Mouse (Mus musculus) Muller cell, postnatal 12 days (primary cell): Measurements from ENCODE around the gene Klk1b5.
A peak's percentile ranks its signal among the peaks of the same experiment; 100 is the strongest.
"Not testable (repeated sequence)": the region's sequence is repeated elsewhere in the genome, so short reads cannot be mapped to it uniquely, and the experiment has no call there.

Experiments
- DNase-seq: peaks from one replicate; pipeline ENCODE4 v3.0.0-alpha.2; 2015; ENCODE audit errors: inconsistent ontology term

Klk1b5 gene

DNA sequence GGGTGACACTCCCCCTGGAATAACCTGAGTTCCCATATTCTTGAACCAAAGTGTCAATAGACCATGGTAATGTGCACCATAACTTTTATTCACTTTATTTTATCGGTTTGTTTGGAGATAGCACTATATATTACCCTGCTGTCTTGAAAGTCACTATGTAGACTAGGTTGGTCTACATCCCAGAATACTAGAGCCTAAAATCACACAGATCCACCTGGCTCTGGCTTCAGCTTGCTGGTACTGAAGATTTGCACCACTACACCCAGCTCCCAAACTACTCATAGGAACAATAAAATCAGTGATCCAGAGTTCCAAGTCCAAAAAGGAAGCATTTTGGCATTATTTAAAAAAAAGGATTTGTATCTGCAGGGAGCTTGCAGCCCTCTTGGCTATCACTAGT is at the start of gene Klk1b5:
Gene Klk1b5 (plus strand): TSS at position 301 of the 400 bp plus-strand sequence.
- DNase-seq = no peak

DNA sequence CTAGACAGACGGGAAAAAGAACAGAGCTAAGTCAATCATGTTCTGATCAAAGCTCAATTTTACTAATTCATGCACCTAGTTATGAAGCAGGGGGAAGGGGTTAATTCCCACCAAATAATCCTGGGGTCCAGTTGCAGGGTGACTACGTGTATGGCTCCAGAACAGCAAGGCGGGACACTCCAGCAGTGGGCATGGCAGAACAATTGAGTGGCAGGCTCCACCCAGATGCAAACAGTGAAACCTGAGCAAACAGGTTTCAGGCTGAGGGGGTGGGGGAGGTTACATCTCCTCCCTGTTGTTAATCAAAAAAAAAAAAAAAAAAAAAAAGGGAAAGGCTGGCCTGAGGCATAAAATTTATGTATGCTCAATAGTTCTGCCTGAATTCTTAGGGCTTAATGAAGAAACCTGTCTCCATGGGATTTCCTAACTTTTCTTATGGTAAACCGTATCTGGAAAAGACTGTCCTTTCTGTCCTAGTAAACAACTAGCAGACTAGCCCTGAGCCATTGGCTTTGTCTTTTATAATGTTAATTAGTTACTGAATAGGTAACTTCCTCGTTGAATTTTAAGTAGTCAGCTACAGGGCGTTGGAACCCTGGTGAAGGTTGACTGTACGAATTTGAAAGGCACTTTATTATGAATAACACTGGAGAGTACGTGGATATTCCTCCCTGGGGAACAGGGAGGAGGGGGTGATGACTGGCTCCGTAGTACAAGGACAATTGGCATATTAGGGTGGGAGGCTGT is 36.3 kb upstream of the Klk1b5 start:
- DNase-seq = no peak

DNA sequence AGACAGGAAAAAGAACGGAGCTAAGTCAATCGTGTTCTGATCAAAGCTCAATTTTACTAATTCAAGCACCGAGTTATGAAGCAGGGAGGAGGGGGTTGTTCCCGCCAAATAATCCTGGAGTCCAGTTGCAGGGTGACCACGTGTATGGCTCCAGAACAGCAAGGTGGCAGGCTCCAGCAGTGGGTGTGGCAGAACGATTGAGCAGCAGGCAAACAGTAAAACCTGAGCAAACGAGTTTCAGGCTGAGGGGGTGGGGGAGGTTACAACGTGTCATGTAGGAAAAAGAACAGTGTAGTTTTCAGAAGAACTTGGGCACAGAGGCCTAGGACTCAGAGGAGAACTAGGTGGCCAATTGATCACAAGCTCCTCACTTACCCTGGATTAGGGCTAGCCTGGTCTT is 29.2 kb upstream of the Klk1b5 start:
- DNase-seq = not testable (repeated sequence)

DNA sequence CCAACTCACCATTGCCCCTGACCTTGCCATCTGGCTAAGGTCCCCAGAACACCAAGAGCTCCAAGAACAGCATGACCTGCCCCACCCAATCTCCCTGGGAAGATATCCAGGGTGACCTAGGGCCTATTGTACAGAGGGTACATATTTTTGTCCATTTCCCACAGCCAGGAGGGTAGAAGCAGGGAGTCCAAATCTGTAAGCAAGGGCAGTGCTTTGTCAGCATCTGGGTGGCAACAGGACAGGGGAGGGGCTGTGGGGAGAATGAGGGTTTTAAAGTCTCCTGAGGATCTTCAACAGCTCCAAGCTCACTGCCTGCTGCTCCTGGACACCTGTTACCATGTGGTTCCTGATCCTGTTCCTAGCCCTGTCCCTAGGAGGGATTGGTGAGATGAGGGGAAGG is 27.8 kb upstream of the Klk1b5 start, which contains the start of gene Klk1b24:
Gene Klk1b24 (plus strand): TSS at position 301 of the 400 bp plus-strand sequence.
- DNase-seq = not testable (repeated sequence)

DNA sequence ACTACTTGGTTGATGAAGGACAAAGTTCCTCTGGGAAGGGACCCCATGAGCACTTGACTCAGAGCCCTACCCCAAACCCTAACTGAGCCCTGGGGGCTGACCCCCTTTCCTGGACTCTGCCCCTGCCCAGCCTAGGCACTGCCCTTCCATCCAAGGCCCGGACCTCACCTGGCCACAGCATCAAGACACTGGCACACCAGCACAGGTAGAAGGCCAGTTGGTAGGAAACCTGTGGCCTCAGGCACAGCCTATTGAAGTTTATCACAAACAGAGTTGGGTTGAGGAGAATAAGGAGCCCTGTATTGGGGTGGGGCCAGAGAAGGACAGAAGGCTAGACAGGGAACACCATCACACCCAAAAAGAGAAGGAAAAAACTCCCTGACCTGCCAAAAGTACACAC is 22.3 kb upstream of the Klk1b5 start:
- not testable (repeated sequence) for DNase-seq

DNA sequence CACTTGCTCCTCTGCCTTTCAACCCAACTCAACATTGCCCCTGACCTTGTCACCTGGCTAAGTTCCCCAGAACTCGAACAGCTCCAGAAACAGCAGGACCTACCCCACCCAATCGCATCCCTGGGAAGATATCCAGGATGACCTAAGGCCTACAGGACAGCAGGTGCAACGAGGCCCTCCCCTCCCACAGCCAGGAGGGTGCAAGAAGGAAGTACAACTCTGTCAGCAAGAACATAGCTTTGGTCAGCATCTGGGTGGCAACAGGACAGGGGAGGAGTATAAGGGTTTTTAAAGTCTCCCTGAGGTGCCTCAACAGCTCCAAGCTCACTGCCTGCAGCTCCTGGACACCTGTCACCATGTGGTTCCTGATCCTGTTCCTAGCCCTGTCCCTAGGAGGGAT is 17.9 kb upstream of the Klk1b5 start, which contains the start of gene Klk1b3:
Gene Klk1b3 (plus strand): TSS at position 301 of the 400 bp plus-strand sequence.
- DNase-seq = no peak

DNA sequence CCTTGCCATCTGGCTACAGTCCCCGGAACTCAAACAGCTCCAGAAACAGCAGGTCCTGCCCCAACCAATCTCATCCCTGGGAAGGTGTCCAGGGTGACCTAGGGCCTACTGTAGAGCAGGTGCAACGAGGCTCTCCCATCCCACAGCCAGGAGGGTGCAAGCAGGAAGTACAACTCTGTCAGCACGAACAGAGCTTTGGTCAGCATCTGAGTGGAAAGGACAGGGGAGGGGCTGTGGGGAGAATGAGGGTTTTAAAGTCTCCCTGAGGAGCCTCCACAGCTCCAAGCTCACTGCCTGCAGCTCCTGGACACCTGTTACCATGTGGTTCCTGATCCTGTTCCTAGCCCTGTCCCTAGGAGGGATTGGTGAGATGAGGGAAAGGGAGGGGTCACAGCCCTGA is 8.6 kb upstream of the Klk1b5 start, which contains the start of gene Klk1b4:
Gene Klk1b4 (plus strand): TSS at position 301 of the 400 bp plus-strand sequence.
- DNase-seq = not testable (repeated sequence)

DNA sequence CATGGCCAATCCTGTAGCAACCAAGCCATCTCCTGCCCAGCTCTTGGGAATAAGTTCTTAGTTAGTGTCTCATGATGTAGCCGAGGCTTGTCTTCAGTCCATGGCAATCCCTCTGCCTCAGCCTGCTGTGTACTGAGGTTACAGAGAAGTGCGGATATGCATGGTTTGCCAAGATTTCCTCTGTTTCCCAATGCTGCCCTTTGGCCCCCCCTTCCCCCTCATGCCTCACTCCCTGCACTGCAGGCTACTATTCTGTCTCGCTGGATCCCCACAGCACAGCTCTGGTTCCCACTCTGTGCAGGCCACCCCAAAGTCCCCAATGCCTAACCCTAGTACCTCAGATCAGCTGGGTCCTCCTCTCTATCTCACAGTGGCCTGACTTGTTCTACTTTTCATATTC is 7.4 kb upstream of the Klk1b5 start:
- no peak for DNase-seq

DNA sequence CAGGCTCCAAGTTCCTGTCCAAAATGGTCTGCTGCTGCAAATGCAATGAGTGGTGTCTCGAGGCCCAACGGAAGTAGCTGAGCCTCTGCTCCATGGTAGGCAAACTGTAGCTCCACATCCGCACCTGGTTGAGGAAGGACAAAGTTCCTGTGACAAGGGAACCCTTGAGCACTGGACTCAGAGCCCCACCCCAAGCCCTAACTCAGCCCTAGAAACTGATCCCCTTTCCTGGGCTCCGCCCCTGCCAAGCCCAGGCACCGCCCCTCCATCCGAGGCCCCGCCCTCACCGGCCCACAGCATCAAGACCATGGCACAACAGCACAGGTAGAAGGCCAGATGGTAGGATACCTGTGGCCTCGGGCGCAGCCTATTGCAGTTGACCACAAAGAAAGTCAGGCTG is 5.9 kb downstream of the Klk1b5 start:
- not testable (repeated sequence) for DNase-seq

DNA sequence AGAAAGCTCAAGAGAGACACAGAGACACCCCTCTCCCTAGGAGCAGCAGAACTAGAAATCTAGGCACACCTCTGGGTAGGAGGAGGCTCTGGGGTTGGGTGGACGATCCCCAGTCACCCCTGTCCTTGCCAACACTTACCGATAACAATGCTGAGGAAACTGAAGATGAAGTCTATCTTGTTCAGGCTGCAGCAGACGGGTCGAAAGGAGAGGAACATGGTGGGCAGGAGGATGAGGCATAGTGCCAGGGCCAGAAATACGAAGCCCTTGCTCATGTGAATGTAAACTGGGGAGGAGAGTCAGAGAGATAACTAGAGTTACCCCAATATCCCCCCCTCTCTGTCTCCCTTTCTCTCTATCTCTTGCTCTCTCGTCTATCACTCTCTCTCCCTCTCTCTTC is 6.6 kb downstream of the Klk1b5 start:
- not testable (repeated sequence) for DNase-seq

DNA sequence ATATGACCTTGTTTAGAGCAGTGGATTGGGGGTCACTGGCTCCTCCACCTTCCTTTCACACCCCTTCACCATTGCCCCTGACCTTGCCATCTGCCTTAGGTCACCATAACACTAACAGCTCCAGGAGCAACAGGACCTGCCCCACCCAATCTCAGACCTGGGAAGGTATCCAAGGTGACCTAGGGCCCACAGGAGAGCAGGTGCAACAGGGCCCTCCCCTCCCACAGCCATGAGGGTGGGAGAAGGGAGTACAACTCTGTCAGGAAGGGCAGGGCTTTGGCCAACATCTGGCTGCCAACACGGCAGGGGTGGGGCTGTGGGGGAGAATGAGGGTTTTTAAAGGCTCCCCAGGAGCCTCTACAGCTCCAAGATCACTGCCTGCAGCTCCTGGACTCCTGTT is 9.3 kb downstream of the Klk1b5 start, which contains the start of gene Klk1:
Gene Klk1 (plus strand): TSS at position 285 of the 400 bp plus-strand sequence.
- no peak for DNase-seq

DNA sequence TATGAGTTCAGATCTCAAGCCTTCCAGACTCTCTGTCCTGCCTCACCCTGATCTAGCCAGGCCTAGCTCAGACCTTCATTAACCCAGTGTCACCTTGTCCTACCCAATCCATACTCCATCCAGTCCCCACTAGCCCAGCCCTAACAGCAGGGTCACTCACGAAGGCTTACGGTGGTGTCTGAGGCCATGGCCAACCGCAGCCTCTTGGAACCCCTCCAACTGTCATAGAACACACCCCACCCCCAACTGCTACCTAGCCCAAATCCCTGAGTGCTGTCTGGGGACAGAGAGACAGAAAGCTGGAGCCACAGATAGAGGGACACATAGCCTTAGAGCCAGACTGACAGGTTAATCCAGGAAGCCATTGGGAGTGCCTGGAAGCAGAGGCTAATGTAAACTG is 20.2 kb downstream of the Klk1b5 start, which contains the start of gene Gm36864:
Gene Gm36864 (plus strand): TSS at position 269 of the 400 bp plus-strand sequence.
- DNase-seq = no peak

DNA sequence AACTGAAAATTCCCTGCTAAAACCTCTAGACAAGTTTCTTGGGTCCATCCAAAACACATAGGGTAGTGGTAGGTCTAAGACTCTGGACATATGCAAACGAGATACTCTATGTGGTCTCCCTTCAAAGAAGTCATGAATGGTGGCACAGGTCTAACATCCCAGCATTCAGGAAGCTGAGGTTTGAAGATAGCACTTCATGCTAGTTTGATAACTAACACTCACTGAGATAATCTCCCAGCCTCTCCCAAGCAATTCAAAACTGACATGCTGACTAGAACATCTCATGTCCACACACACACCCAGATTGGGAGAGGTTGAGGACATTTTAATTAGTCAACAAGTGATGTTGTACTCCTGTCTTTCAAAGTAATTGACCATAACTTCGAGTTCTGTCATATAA is 24.2 kb downstream of the Klk1b5 start:
- no peak for DNase-seq

DNA sequence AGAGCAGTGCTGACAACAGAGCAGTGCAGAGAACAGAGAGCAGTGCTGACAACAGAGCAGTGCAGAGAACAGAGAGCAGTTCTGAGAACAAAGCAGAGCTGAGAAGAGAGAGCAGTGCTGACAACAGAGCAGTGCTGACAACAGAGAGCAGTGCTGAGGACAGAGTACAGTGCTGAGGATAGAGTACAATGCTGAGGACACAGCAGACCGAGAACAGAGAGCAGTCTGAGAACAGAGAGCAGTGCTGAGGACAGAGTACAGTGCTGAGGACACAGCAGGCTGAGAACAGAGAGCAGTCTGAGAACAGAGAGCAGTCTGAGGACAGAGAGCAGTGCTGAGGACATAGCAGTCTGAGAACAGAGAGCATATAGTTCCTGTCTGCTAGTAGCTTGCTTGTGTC is 25.0 kb downstream of the Klk1b5 start:
- no peak for DNase-seq

DNA sequence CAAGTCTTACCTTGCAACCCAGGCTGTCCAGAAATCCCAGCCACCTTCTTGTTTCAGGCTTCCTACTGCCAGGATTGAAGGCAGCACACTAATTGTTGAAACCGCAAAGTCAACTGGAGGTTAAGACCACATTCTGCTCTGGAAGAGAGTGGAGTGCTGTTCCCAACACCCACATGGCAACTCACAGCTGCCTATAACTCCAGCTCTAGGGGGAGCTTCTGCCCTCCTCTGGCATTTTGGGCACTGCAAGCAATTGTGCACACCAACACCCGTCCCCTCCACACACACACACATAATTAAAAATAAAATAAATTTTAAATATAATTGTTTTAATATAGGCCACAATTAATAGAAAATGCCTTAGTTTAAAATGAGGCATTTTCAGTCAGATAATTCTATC is 25.4 kb downstream of the Klk1b5 start:
- no peak for DNase-seq

DNA sequence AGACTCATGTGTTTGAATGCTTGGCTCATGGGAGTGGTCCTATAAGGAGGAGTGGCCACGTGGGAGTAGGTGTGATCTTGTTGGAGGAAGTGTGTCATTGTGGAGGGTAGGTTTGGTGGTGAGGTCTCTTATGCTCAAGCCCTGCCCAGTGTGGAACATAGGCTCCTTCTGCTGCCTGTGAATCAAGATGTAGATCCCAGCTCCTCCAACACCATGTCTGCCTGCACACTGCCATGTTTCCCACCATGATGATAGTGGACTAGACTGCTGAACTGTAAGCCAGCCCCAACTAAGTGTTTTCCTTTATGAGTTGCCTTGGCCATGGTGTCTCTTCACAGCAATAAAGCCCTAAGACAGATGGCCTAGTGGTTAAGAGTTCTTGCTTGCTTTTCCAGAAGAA is 28.3 kb downstream of the Klk1b5 start:
- no peak for DNase-seq

DNA sequence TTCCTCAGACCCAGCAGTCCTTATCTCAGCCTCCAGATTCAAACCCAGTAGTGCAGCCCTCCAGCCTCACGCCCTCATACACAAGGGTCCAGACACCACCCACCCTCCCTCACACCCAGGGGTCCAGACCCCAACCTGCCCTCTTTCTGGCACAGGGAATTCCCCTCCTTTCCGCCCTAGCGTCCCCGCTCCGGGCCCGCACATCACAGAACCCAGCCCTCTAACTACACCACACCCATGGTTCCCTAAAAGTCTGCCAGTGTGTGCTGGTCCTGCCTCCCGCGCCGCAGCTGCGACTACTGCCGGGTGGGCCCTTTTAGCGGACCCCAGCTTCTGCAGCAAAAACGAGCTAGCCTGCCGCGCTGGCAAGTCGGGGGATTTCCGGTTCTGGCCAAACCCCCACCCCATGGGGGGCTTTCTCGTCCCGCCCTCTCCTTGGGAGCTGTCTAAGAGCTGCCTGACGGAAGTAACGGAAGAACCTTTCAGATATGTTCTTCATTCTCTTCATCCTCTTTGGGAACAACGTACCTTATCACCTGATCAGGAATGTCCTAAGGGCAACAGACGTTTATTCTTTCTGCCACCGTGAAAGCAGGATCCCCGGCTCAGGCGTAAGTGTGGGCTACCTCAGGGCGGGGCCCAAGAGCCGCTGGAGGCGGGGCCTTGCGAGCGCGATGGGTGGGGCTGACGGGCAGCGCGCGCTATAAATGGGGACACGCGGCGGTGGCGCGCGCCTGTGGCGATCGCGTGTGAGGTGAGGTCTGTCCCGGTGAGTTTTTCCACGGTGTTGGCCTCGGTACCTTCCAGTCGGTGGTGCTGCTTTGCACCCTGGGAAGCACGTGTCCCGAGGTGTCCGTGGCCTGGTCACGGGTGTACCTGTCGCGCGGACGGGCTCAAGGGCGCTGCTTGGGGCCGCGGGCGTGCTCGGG is 30.6 kb downstream of the Klk1b5 start, which contains the start of the genes 1700028J19Rik and 2410002F23Rik:
Gene 1700028J19Rik (minus strand): TSS at position 641 of the 929 bp plus-strand sequence.
Gene 2410002F23Rik (plus strand): TSS at position 668 of the 929 bp plus-strand sequence.
- DNase-seq = peak; percentile 94

DNA sequence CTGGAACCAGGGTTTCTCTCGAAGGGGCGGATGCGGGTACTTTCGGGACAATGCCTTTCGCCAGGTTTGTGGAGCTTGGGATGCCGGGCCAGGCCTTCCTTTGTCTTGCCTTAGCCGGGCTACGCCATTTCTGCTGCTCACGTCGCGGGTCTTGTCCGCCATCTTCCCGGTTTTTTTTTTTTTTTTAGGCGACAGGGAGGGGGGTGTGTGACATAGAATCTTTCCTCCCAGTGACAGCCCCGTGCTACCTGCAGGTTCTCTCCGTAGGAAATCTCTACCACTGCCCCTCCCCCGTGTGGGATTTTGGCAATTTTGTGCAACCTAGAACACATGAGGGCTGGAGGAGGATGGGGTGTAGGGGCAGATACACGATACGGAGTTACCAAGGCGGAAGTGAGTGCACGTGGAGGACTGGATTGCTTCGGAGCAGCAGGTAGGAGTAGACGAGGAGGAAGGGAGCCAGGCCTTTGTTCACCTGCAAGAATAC is 31.3 kb downstream of the Klk1b5 start:
- no peak for DNase-seq

DNA sequence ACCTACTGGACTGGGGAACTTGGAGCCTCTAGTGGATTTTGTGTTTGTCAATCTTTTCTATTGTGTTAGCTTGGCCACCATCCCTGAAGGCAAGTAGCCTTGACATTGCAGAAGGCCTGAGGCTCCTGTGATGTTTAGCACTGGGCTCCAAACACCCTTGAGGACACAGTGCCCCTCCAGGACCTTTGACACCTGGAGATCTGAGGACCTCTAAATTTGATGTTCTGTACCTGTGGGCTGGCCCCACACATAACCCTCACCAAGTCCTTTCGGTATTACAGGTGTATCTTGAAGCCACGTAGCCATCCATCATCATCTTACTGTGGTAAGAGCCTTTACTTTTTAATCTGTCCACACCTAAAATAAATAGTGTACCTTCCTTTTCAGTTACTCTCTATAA is 32.2 kb downstream of the Klk1b5 start:
- no peak for DNase-seq

DNA sequence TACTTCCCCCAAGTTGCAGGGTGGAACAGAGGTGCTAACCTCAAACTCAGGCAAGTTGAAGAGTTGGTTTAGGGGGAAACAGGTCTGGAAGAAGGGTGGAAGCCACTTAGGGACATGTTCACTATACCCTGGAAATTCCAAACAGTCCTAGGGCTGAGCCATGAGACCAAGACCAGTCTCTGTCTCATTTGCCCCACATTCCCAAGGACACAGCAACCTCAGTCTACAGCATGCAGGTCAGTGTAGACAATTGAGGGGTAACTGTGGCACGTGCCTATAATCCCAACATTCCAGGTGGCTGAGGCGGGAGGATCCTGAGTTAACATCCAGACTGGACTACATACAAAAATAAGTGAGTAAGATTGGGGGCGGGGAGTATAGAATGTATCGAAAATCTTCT is 33.5 kb downstream of the Klk1b5 start:
- DNase-seq = no peak

DNA sequence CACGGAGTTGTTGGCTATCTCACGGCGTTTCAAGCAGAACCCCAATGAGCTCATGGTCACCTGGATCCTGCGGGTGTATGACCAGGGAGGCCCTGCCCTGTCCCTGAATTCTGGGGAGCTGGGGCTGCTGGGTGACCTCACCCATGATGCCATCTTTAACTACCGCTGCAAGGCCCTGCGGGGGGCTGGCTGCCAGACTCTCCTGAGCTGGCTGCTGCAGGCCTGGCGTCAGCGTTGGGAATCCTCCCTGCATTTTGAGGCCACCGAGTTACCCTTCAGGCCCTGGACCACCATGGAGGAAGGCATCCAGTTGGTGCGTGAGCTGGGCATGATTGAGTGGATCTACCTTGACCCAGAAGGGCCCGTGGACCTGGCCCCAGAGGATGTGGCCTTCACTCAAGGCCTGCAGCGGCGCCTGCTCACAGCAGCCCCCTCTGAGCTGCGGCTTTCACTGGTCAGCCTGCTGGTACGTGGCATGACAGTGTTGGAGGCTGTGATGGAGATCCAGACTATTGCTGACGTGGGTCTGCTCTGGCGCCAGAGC is 35.1 kb downstream of the Klk1b5 start:
- not testable (repeated sequence) for DNase-seq
